Mouse (Mus musculus) monocyte, adult 59 days (primary cell): ENCODE measurements around the gene Gm38393. TPM values are rescaled to one million over a fixed set of nuclear protein-coding genes. Genes with fewer than 3 reads are reported as not detected.

Source experiments
- total RNA-seq, 2 experiments: library from RNA; stranded (reverse); gene quantifications; one replicate each; pipeline ENCODE4 v1.2.4; 2023

The Gm38393 gene
- total RNA-seq, result under 1 TPM in 1 of 2 experiments, not detected in 1; 0.24 TPM

GRCm38 (mm10) chr7:60004606-60005330, at the start of gene Gm38393, which contains the start of gene Snurf:
Gm38393 (minus strand) TSS chr7:60005064.
Snurf (minus strand) TSS chr7:60005049.

Other genes starting within 250 kb of the Gm38393 start
- gene Snurf, start within 50 bp of the Gm38393 start, total RNA-seq, result not detected
- 1 to 10 TPM; 1.0 to 1.8 TPM for gene Snrpn, start 135.2 kb upstream of the Gm38393 start, total RNA-seq